Mouse (Mus musculus): ENCODE data around the gene Ptprg.

DNA sequence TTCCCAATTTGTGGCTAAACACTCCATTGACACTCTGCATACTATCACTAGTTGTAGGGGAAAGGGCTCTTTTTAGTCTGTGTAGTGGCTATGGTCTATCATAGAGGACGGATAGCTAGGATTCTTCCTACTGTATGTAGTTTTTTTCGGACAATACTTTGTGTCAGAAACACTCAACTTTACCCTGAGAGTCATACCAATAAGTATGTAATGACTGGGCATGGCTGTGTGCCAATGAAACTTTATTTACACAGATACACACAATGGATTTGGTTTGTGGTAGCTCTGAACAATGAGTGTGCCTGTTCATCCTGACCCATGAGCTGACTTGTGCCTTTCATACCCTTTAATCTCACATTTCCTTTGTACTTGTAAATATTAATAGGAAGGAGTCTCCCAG lies 127.3 kb downstream of the Ptprg start:
- no peak for TF ChIP-seq CTCF (IDR thresholded peaks at IDR 0.05; ENCODE audit: low read depth)
- TF ChIP-seq EP300 (IDR thresholded peaks at IDR 0.05; ENCODE audit: low read depth), result no peak
